Mouse (Mus musculus): ENCODE measurements at regions not wholly inside any gene's neighbourhood (a gene's known extent, or its start where the extent isn't known, plus 50 kb on each side); places are given as distances from the start of the nearest gene placed in this dataset.

DNA sequence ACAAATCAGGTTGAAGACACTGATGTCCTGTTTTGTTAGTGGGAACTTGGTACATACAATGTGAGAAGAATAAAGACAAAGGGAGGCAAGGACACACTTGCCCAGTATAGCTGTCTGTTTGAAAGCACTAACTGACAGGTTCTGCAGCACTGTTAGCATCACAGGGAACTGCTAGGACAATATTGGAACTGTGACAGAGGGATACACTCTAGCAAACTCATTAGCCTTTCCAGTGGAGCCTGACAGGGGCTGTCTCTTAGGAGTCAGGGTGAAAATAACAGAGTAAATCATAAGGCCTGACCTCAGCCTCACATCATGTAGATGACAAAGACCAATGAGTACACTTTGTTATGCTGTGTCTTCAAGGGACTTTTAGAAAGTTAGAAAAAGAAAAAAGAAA, 82.8 kb upstream of the Ufl1 start:
- H3K27ac ChIP-seq (ENCODE audit: low read length), result no peak overlapping the region
- no peaks in the 10 kb centered on the region for H3K9me3 ChIP-seq (ENCODE audit: control insufficient read depth, low read length)
- H3K9ac ChIP-seq (replicated peaks; ENCODE audit: low read depth, low read length), result no peak overlapping the region
- no peak for ATAC-seq
- H3K27me3 ChIP-seq (replicated peaks; ENCODE audit: control insufficient read depth, insufficient read depth, low read length), result no peaks in the 10 kb centered on the region
- H3K4me1 ChIP-seq (replicated peaks; ENCODE audit: control insufficient read depth, insufficient read depth, low read length), result no peaks in the 10 kb centered on the region
- no peaks in the 10 kb centered on the region for H3K36me3 ChIP-seq (ENCODE audit: control insufficient read depth, insufficient read depth)
- no peak overlapping the region for H3K4me3 ChIP-seq (replicated peaks; ENCODE audit: low read length)
- H3K4me2 ChIP-seq (ENCODE audit: low read length), result no peak overlapping the region

DNA sequence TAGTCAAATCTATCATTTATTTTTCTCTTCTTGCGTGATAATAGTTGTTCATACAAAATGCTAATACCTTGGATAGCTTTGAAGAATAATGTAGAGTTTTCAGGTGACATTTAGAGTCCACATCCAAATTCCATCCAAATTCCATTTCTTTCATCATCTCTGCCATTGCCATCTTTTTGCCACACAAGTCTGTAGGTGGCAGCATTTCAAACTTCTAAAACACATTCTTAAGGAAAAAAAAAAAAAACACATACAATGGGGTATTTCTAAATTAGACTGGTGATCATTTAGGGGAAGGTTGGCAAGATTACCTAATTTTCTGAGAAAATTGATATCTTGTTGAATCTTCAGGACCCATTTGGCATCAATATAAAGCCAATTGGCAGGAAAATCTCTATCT, 56.0 kb upstream of the Ufl1 start:
- H3K9ac ChIP-seq (replicated peaks; ENCODE audit: low read depth, low read length), result no peak overlapping the region
- no peak for ATAC-seq
- H3K27me3 ChIP-seq (replicated peaks; ENCODE audit: control insufficient read depth, insufficient read depth, low read length), result no peaks in the 10 kb centered on the region
- no peak overlapping the region for H3K4me3 ChIP-seq (replicated peaks; ENCODE audit: low read length)
- H3K4me1 ChIP-seq (replicated peaks; ENCODE audit: control insufficient read depth, insufficient read depth, low read length), result no peaks in the 10 kb centered on the region
- H3K36me3 ChIP-seq (ENCODE audit: control insufficient read depth, insufficient read depth), result no peaks in the 10 kb centered on the region
- no peaks in the 10 kb centered on the region for H3K9me3 ChIP-seq (ENCODE audit: control insufficient read depth, low read length)
- H3K4me2 ChIP-seq (ENCODE audit: low read length), result no peak overlapping the region
- H3K27ac ChIP-seq (ENCODE audit: low read length), result no peak overlapping the region
- 85% methylated on average over 1 of the region's 1 CpGs for WGBS

All from forebrain, embryonic 16.5 days (tissue).